In genomic region chr13:96008975-96009374, GRCm38 (mm10) we compare ENCODE assay signal across 17 mouse cellular contexts.
"Had no signal": no experiment of that assay in that cellular context is flagged by ENCODE, and none has a peak within 500 bp of the region (broad histone marks: within the 10 kb centered on the region; RNA-seq: fewer than 3 reads in every experiment).

No protein-coding gene starts in this region.

- H3K36me3 ChIP-seq: midbrain, embryonic 10.5 days; midbrain, embryonic 13.5 days; stomach, embryonic 15.5 days had no signal

- H3K4me3 ChIP-seq: left cerebral cortex, adult 2 months; megakaryocyte, embryonic 14.5 days; midbrain, embryonic 10.5 days; midbrain, embryonic 13.5 days; stomach, embryonic 15.5 days had no signal

- H3K27ac ChIP-seq: left cerebral cortex, adult 2 months; liver, embryonic 14.5 days; midbrain, embryonic 10.5 days; midbrain, embryonic 13.5 days; stomach, embryonic 15.5 days had no signal

- H3K9ac ChIP-seq: liver, embryonic 14.5 days; liver, postnatal 0 days; lung, embryonic 14.5 days; midbrain, embryonic 13.5 days; stomach, embryonic 15.5 days had no signal

- ATAC-seq: liver, postnatal 0 days; lung, postnatal 0 days; midbrain, embryonic 13.5 days had no signal

- DNase-seq: kidney, adult 2 months; kidney, postnatal 10 days; kidney, postnatal 36 days; layer of hippocampus, postnatal 36 days; liver, postnatal 0 days; retina, postnatal 1 day; right cerebral cortex, postnatal 25 days; spleen, adult 18-20 months; thymus, postnatal 25 days had no signal

- H3K4me1 ChIP-seq: midbrain, embryonic 10.5 days had no signal

- H3K4me2 ChIP-seq: lung, embryonic 14.5 days; midbrain, embryonic 13.5 days; stomach, embryonic 15.5 days had no signal

- H3K27me3 ChIP-seq: midbrain, embryonic 13.5 days; stomach, embryonic 15.5 days had no signal

- H3K9me3 ChIP-seq: megakaryocyte, embryonic 14.5 days; midbrain, embryonic 10.5 days; midbrain, embryonic 13.5 days; stomach, embryonic 15.5 days had no signal
